Mouse (Mus musculus) hindbrain, embryonic 15.5 days (tissue): ENCODE results near the gene Ctdsp1. TPM values are rescaled to one million over a fixed set of nuclear protein-coding genes. Genes with fewer than 3 reads are reported as not detected.

Experiments
- ATAC-seq: fragments of 200-750 bp; cut with Nextera tagmentation; 2 replicates; pipeline ENCODE4 v1.8.0; 2017; ENCODE audit warnings: low read depth, moderate number of reproducible peaks, moderate TSS enrichment; ENCODE audit not compliant: low FRiP score
- H3K27ac ChIP-seq: fragments of 300-500 bp; sonication (generic); replicated peaks from 2 replicates; pipeline ENCODE4 v1.5.1; 2015; ENCODE audit warnings: mild to moderate bottlenecking, inconsistent platforms
- H3K27me3 ChIP-seq: fragments of 300-500 bp; sonication (generic); 2 replicates; pipeline ENCODE4 v1.6.1; 2015; ENCODE audit warnings: control low read depth, inconsistent platforms
- H3K36me3 ChIP-seq: fragments of 300-500 bp; sonication (generic); 2 replicates; pipeline ENCODE4 v1.6.1; 2015; ENCODE audit warnings: control low read depth, inconsistent platforms
- H3K4me1 ChIP-seq: fragments of 300-500 bp; sonication (generic); replicated peaks from 2 replicates; pipeline ENCODE4 v1.6.1; 2015; ENCODE audit warnings: control low read depth, inconsistent platforms
- H3K4me2 ChIP-seq: fragments of 300-500 bp; sonication (generic); 2 replicates; pipeline ENCODE4 v1.6.1; 2015; ENCODE audit warnings: moderate library complexity, mild to moderate bottlenecking, inconsistent platforms
- H3K4me3 ChIP-seq: fragments of 300-500 bp; sonication (generic); 2 replicates; pipeline ENCODE4 v1.5.1; 2015; ENCODE audit warnings: mild to moderate bottlenecking, inconsistent platforms
- H3K9ac ChIP-seq: fragments of 300-500 bp; sonication (generic); 2 replicates; pipeline ENCODE4 v1.6.1; 2015; ENCODE audit warnings: inconsistent platforms
- H3K9me3 ChIP-seq: fragments of 300-500 bp; sonication (generic); 2 replicates; pipeline ENCODE4 v1.6.1; 2016; ENCODE audit warnings: control low read depth, inconsistent platforms
- WGBS: fragments of 180-500 bp; shearing (Covaris S2); methylation state at CpG from one replicate; pipeline ENCODE4 v1.1.7; 2015; 5-methylcytosine and 5-hydroxymethylcytosine counted together
- polyA plus RNA-seq: library from polyadenylated mRNA; unstranded; fragments of >200 nt; fragmentation: Nextera tagmentation; extraction: Ambion mirVana; gene quantifications from 2 replicates; pipeline ENCODE4 v1.2.1, GENCODE M21; 2015

Gene Ctdsp1
- polyA plus RNA-seq, 1 experiment from 2014 or later, result 19.3 TPM

DNA sequence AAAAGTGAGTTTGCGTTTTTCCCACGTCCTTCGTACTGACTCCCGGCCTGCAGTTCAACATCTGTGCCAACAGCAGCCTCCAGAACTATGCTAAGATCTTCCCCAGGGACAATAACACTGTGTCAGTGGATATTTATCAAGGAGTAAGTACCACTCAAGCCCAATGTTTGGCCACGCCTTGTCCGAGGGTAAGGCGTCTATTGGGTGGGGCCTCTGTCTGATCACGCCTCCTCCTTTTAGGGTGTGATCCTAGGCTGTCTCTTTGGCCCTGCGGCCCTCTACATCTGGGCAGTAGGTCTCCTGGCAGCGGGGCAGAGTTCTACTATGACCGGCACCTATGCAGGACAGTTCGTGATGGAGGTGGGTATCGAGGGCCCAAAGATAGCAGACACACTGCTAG, 7.9 kb upstream of the Ctdsp1 start:
- no peak overlapping the region for H3K9ac ChIP-seq
- H3K4me1 ChIP-seq, result peaks cover 10% of the 10 kb centered on the region; the same call in 1 of the 2 replicates
- H3K4me2 ChIP-seq, result no peak overlapping the region
- no peak overlapping the region for H3K27ac ChIP-seq
- no peaks in the 10 kb centered on the region for H3K36me3 ChIP-seq
- WGBS, result 89% methylated on average over 13 of the region's 13 CpGs
- no peaks in the 10 kb centered on the region for H3K27me3 ChIP-seq
- no peaks in the 10 kb centered on the region for H3K9me3 ChIP-seq
- ATAC-seq, result no peak
- H3K4me3 ChIP-seq, result no peak overlapping the region

DNA sequence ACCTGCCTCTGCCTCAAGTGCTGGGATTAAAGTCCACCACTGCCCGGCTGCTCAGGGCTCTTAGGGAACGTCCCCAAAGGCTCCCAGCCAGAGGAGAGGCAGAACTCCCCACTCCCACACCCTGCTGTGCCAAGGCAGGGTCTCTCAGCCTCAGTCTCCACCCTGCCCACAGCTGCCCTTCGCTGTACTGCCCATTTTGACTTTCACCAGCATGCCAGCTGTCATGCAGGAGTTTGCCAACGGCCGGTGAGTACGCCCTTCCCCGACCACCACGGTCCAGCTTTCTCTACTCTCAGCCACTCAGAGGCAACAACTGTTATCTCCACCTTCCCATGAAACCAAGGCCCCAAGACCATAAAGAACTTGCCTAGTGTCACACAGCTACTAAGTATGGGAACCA, 6.8 kb upstream of the Ctdsp1 start:
- Histone ChIP-seq H3K27ac (no peak overlapping the region), H3K4me2 (no peak overlapping the region), H3K4me1 (peaks cover 10% of the 10 kb centered on the region; the same call in 1 of the 2 replicates), H3K9me3 (no peaks in the 10 kb centered on the region), H3K4me3 (no peak overlapping the region), H3K27me3 (no peaks in the 10 kb centered on the region), H3K9ac (no peak overlapping the region), H3K36me3 (no peaks in the 10 kb centered on the region)
- WGBS, result 76% methylated on average over 8 of the region's 8 CpGs
- no peak for ATAC-seq

DNA sequence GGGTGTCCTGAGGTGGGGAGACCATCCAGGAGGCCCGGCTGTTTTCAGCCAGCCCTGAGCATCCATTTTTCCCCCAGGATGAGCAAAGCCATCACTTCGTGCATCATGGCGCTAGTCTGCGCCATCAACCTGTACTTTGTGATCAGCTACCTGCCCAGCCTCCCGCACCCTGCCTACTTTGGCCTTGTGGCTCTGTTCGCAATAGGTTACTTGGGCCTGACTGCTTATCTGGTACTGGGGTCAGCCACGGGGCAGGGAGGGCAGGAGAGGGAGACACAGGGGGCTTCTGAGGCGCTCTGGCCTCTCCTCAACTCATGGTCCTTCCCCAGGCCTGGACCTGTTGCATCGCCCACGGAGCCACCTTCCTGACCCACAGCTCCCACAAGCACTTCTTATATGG, 6.2 kb upstream of the Ctdsp1 start:
- H3K4me2 ChIP-seq, result no peak overlapping the region
- no peak overlapping the region for H3K9ac ChIP-seq
- H3K27ac ChIP-seq, result no peak overlapping the region
- H3K4me3 ChIP-seq, result no peak overlapping the region
- no peaks in the 10 kb centered on the region for H3K27me3 ChIP-seq
- no peak for ATAC-seq
- H3K4me1 ChIP-seq, result peaks cover 15% of the 10 kb centered on the region
- H3K36me3 ChIP-seq, result no peaks in the 10 kb centered on the region
- 93% methylated on average over 10 of the region's 10 CpGs for WGBS
- H3K9me3 ChIP-seq, result no peaks in the 10 kb centered on the region

- Histone ChIP-seq H3K9me3 (no peaks in the 10 kb centered on the region), H3K27me3 (no peaks in the 10 kb centered on the region), H3K9ac (no peak overlapping the region), H3K36me3 (no peaks in the 10 kb centered on the region), H3K4me2 (no peak overlapping the region), H3K4me1 (peaks cover 20% of the 10 kb centered on the region), H3K4me3 (no peak overlapping the region), H3K27ac (no peak overlapping the region)
- ATAC-seq, result no peak
- WGBS, result 86% methylated on average over 8 of the region's 8 CpGs
Measured at GRCm38 (mm10) chr1:74385531-74385930, 5.8 kb upstream of the Ctdsp1 start.

GRCm38 (mm10) chr1:74386363-74386713, 5.0 kb upstream of the Ctdsp1 start:
- Histone ChIP-seq H3K4me1 (peaks cover 24% of the 10 kb centered on the region), H3K4me3 (peak overlapping the region; percentile 81), H3K9me3 (no peaks in the 10 kb centered on the region), H3K36me3 (no peaks in the 10 kb centered on the region), H3K4me2 (peak overlapping the region; percentile 86), H3K27me3 (0 out of 2 replicates have a peak, but pooled peaks cover 4% of the 10 kb centered on the region), H3K27ac (peak overlapping the region; percentile 93), H3K9ac (peak overlapping the region; percentile 56)
- no peak for ATAC-seq
- 36% methylated on average over 8 of the region's 10 CpGs for WGBS

GRCm38 (mm10) chr1:74386714-74387385, 4.5 kb upstream of the Ctdsp1 start:
- ATAC-seq, result peak; percentile 91
- Histone ChIP-seq H3K4me1 (peaks cover 24% of the 10 kb centered on the region), H3K9ac (peak overlapping the region; percentile 56), H3K36me3 (no peaks in the 10 kb centered on the region), H3K4me2 (peak overlapping the region; percentile 86), H3K27ac (peak overlapping the region; percentile 93), H3K27me3 (0 out of 2 replicates have a peak, but pooled peaks cover 4% of the 10 kb centered on the region), H3K4me3 (peak overlapping the region; percentile 81), H3K9me3 (no peaks in the 10 kb centered on the region)
- under 1% methylated on average over 26 of the region's 26 CpGs for whole genome bisulfite sequencing

- H3K4me1 ChIP-seq, result peaks cover 30% of the 10 kb centered on the region
- peak overlapping the region; percentile 56; the same call in 1 of the 2 replicates for H3K9ac ChIP-seq
- peak overlapping the region; percentile 93 for H3K27ac ChIP-seq
- 0 out of 2 replicates have a peak, but pooled peaks cover 4% of the 10 kb centered on the region for H3K27me3 ChIP-seq
- no peaks in the 10 kb centered on the region for H3K9me3 ChIP-seq
- no peaks in the 10 kb centered on the region for H3K36me3 ChIP-seq
- 47% methylated on average over 15 of the region's 15 CpGs for WGBS
- peak overlapping the region; percentile 81 for H3K4me3 ChIP-seq
- ATAC-seq, result no peak
- H3K4me2 ChIP-seq, result peak overlapping the region; percentile 86
Measured at GRCm38 (mm10) chr1:74387386-74387988, 3.8 kb upstream of the Ctdsp1 start.

DNA sequence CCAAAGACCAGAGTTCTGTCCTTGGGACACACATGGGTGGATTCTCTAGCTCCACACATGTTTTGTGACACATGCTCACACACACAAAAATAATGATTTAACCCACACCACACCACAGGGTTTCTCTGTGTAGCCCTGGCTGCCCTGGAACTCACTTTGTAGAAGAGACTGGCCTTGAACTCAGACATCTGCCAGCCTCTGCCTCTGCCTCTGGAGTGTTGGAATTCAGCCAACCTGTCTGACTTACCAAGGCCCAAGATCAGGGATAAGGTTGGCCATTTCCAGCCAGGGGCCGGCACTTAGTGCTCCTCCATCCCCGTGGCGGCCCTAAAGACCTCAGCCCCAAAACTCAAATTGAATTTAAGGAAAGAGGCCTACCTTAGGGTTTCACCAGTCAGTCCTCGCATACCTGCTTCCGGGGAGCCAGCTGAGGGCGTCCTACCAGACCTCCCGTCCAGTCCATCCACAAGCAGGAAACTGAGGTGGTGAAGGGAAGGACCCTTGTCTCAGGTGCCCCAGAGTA, 2.9 kb upstream of the Ctdsp1 start:
- no peak for ATAC-seq
- Histone ChIP-seq H3K27ac (no peak overlapping the region), H3K27me3 (0 out of 2 replicates have a peak, but pooled peaks cover 4% of the 10 kb centered on the region), H3K9me3 (no peaks in the 10 kb centered on the region), H3K4me1 (peaks cover 40% of the 10 kb centered on the region), H3K4me3 (no peak overlapping the region), H3K9ac (no peak overlapping the region), H3K4me2 (no peak overlapping the region), H3K36me3 (no peaks in the 10 kb centered on the region)
- 84% methylated on average over 7 of the region's 7 CpGs for WGBS

DNA sequence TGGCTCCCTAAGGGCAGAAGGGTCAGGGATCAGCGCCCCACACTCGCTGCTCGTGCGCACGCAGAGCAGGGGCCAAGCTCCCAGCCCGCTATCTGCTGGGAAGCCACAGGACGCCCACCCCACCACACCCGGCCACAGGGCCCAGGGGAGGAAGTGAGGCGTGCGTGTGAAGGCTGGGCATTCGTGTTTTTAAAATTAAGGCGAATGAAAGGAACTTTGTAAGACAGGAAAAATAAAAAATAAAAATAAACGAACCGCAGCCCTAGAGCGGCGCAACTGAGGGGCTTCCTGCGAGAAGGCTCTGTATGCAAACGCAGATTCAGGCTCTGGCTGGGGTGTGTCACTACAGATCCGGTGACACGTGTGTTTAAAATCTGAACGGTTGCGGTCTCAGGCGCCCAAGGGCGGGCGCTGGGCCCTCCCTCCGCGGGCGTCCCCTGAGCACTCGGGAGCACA, 1.4 kb upstream of the Ctdsp1 start:
- H3K9me3 ChIP-seq, result no peaks in the 10 kb centered on the region
- H3K36me3 ChIP-seq, result no peaks in the 10 kb centered on the region
- ATAC-seq, result no peak
- WGBS, result 5% methylated on average over 29 of the region's 29 CpGs
- no peak overlapping the region for H3K9ac ChIP-seq
- H3K27me3 ChIP-seq, result 0 out of 2 replicates have a peak, but pooled peaks cover 4% of the 10 kb centered on the region
- H3K4me2 ChIP-seq, result peak overlapping the region; percentile 39
- H3K4me1 ChIP-seq, result peaks cover 40% of the 10 kb centered on the region
- no peak overlapping the region for H3K27ac ChIP-seq
- H3K4me3 ChIP-seq, result no peak overlapping the region; the same call in 1 of the 2 replicates

DNA sequence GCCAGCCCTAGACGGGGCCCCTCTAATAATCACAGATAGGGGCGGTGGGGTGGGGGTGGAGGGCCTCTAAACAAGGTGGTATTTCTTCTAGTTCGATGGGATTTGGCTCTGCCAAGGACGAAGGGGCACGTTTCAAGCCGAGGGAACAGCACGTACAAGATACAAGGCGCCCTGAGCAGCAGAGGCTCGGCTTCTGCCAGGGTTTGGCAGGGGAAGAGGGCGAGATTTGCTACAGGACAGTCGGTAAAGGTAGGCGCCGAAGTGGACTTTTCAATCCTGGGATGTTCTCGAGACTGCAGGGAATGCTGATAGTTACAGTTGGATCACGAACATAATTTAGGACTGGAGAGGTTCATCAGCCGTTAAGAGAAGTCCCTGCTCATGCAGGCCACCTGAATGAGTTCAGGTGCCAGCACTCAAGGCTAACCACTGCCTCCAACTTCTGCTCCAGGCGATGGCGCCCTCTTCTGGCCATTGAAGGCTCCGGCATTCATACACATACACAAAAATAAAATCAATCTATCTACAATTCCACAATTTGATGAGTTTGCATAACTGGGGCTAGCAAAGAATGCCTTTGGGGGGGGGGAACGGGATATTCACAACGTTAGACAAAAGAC, 912 bp upstream of the Ctdsp1 start:
- 6% methylated on average over 21 of the region's 21 CpGs for WGBS
- no peak for ATAC-seq
- Histone ChIP-seq H3K9ac (no peak overlapping the region), H3K27ac (no peak overlapping the region), H3K4me3 (no peak overlapping the region; the same call in 1 of the 2 replicates), H3K36me3 (peaks cover 4% of the 10 kb centered on the region; the same call in 1 of the 2 replicates), H3K27me3 (0 out of 2 replicates have a peak, but pooled peaks cover 4% of the 10 kb centered on the region), H3K4me2 (peak overlapping the region; percentile 93), H3K9me3 (no peaks in the 10 kb centered on the region), H3K4me1 (peaks cover 40% of the 10 kb centered on the region)

DNA sequence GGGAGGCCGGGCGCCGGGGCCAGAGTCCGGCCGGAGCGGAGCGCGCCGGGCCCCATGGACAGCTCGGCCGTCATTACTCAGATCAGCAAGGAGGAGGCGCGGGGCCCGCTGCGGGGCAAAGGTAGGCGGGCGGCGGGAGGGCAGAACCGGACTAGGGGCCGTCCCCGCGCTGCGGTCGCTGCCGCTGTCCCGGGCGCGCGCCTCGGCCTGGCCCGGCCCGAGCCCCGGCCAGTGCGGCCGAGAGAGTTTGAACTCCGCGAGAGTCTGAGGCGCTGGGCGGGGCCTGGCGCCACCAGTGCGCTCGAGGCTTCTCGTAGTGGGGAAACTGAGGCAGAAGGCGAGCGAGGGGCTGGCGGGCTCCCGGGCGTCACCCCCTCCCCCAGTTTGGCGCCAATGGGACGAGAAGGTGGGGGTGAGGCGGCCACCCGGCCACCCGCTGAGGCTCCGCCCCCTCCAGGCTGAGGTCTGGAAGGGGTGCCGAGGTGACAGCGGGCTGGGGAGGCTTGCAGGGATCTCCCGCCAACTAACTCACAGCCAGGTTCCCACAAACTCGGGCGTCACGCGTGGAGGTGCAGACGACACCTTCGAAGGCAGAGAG, 634 bp downstream of the Ctdsp1 start:
- under 1% methylated on average over 57 of the region's 63 CpGs for WGBS
- ATAC-seq, result peak; percentile 14; the same call in 1 of the 2 replicates
- peak overlapping the region; percentile 93 for H3K4me2 ChIP-seq

More for the DNA sequence above, 634 bp downstream of the Ctdsp1 start:
- Histone ChIP-seq H3K9me3 (no peaks in the 10 kb centered on the region), H3K4me3 (peak overlapping the region; percentile 72), H3K9ac (peak overlapping the region; percentile 57), H3K4me1 (peaks cover 39% of the 10 kb centered on the region), H3K27ac (peak overlapping the region; percentile 75), H3K36me3 (peaks cover 4% of the 10 kb centered on the region; the same call in 1 of the 2 replicates), H3K27me3 (0 out of 2 replicates have a peak, but pooled peaks cover 4% of the 10 kb centered on the region)
